Comparison of ENCODE assay signal across 1 mouse cellular context in the genomic region with DNA sequence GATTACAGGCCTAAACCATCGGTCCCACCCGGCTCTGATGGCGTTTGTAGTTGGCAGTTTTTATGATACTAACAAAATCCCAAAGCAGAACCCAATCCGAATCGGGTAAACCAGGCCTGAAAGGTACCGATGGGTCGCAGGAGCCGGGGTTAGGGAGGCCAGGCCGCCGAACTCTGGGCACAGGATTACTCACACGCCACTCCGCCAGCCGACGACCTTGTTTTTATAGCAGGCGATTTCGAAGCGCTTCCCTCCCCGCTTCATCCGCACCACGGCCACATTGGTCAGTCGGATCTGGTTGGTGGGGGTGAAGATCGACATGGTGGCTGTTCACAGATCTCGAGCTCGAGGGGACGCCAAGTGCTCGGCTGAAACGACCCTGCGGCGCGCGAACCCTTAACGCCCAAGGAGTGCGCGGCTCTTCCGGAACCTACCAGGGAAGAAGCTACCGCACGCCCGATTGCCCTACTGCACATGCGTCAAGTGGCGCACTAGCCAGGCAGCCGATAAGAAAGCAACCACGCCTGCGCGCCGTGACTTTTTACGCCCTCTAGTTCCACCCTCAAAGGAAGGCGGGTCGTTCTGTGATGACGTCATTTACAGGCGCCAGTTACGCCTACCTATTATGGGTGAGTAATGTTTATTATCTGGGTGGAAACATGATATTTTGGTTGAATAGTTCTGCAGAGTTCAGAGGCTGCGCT.
TF ChIP-seq lines count a peak whose summit lies in the region.

TSS of gene Sbds (minus strand) at position 514 of the 704 bp plus-strand sequence.
TSS of gene Tyw1 (plus strand) at position 603 of the 704 bp plus-strand sequence.

TF ChIP-seq in MEL, 35 proteins besides CTCF, POLR2A, EP300 and RAD21 (continued from another document):
- 0 out of 2 replicates have a peak, but pooled peaks have one; percentile 28 for TF ChIP-seq E2F4 (IDR thresholded peaks at IDR 0.05; ENCODE audit: borderline replicate concordance, low read depth, low read length)
- TF ChIP-seq RCOR1 (IDR thresholded peaks at IDR 0.05; ENCODE audit: low read depth, low read length) = no peak
- 0 out of 2 replicates have a peak, but pooled peaks have one; percentile 70 for TF ChIP-seq POLR2AphosphoS5 (IDR thresholded peaks at IDR 0.05; ENCODE audit: borderline replicate concordance, low read depth, low read length)
- no peak for TF ChIP-seq SMC3 (IDR thresholded peaks at IDR 0.05; ENCODE audit: low read depth, low read length)
- TF ChIP-seq MXI1 (IDR thresholded peaks at IDR 0.05; ENCODE audit: low read depth, low read length) = peak; percentile 93
- TF ChIP-seq NELFE (IDR thresholded peaks at IDR 0.05; ENCODE audit: low read depth, low read length) = peak; percentile 96
- peak; percentile 90 for TF ChIP-seq NRF1 (IDR thresholded peaks at IDR 0.05; ENCODE audit: insufficient read depth, low read depth, low read length, poor library complexity, severe bottlenecking)
- no peak for TF ChIP-seq MEF2A (IDR thresholded peaks at IDR 0.05; ENCODE audit: extremely low read depth, insufficient replicate concordance, low read depth, low read length, poor library complexity, severe bottlenecking)
- TF ChIP-seq MAX (IDR thresholded peaks at IDR 0.05; ENCODE audit: low read length) = peak; percentile 63
- peak; percentile 75 for TF ChIP-seq TBP (IDR thresholded peaks at IDR 0.05; ENCODE audit: low read depth, low read length)
- peak; percentile 87; the same call in 1 of the 2 replicates for TF ChIP-seq ZMIZ1 (IDR thresholded peaks at IDR 0.05; ENCODE audit: low read depth, low read length)
- TF ChIP-seq JUND (IDR thresholded peaks at IDR 0.05; ENCODE audit: low read depth, low read length) = peak; percentile 92
- TF ChIP-seq UBTF (IDR thresholded peaks at IDR 0.05; ENCODE audit: borderline replicate concordance, insufficient read depth, low read depth, low read length) = no peak
- peak; percentile 59 for TF ChIP-seq ETS1 (IDR thresholded peaks at IDR 0.05; ENCODE audit: low read depth, low read length)
- no peak for TF ChIP-seq USF1 (IDR thresholded peaks at IDR 0.05; ENCODE audit: low read depth, low read length)
- no peak; the same call in 1 of the 2 replicates for TF ChIP-seq KAT2A (conservative IDR thresholded peaks at IDR 0.05; ENCODE audit: low read depth, low read length)
- no peak for TF ChIP-seq ZKSCAN1 (IDR thresholded peaks at IDR 0.05; ENCODE audit: low read depth, low read length)
- peak; percentile 80 for TF ChIP-seq ZNF384 (IDR thresholded peaks at IDR 0.05; ENCODE audit: low read depth, low read length)
